Mouse (Mus musculus) heart, postnatal 0 days (tissue): ENCODE measurements around the gene Frem2.

Experiments used
- CTCF ChIP-seq: IDR thresholded peaks from 2 replicates; pipeline ENCODE4 v1.5.1; 2016; ENCODE audit warnings: antibody characterized with exemption, control low read depth, low read depth
- EP300 ChIP-seq: IDR thresholded peaks from 2 replicates; pipeline ENCODE4 v1.6.1; 2016; ENCODE audit warnings: antibody characterized with exemption, low read depth

- TF ChIP-seq CTCF (no peak), EP300 (no peak)
Observed at GRCm38 (mm10) chr3:53703126-53703505, 46.0 kb upstream of the Frem2 start.
